Mouse (Mus musculus) lung, embryonic 15.5 days (tissue): Measurements from ENCODE around the gene Snapc5. TPM values are rescaled to one million over a fixed set of nuclear protein-coding genes. Genes with fewer than 3 reads are reported as not detected.

Experiments used
- ATAC-seq: fragments of 200-750 bp; cut with Nextera tagmentation; 2 replicates; pipeline ENCODE4 v1.8.0; 2017; ENCODE audit warnings: moderate number of reproducible peaks, borderline replicate concordance; ENCODE audit not compliant: low FRiP score, low TSS enrichment; ENCODE audit errors: extremely low read depth
- H3K27ac ChIP-seq: fragments of 300-500 bp; sonication (generic); 2 replicates; pipeline ENCODE4 v1.5.1; 2015; ENCODE audit warnings: moderate library complexity, mild to moderate bottlenecking, inconsistent platforms
- H3K27me3 ChIP-seq: fragments of 300-500 bp; sonication (generic); 2 replicates; pipeline ENCODE4 v1.6.1; 2015; ENCODE audit warnings: inconsistent platforms
- H3K36me3 ChIP-seq: fragments of 300-500 bp; sonication (generic); 2 replicates; pipeline ENCODE4 v1.6.1; 2015; ENCODE audit warnings: inconsistent platforms
- H3K4me1 ChIP-seq: fragments of 300-500 bp; sonication (generic); 2 replicates; pipeline ENCODE4 v1.6.1; 2015; ENCODE audit warnings: inconsistent platforms
- H3K4me2 ChIP-seq: fragments of 300-500 bp; sonication (generic); 2 replicates; pipeline ENCODE4 v1.6.1; 2015; ENCODE audit warnings: inconsistent platforms, mild to moderate bottlenecking, moderate library complexity
- H3K4me3 ChIP-seq: fragments of 300-500 bp; sonication (generic); 2 replicates; pipeline ENCODE4 v1.5.1; 2015; ENCODE audit warnings: mild to moderate bottlenecking, inconsistent platforms
- H3K9ac ChIP-seq: fragments of 300-500 bp; sonication (generic); 2 replicates; pipeline ENCODE4 v1.6.1; 2015; ENCODE audit warnings: inconsistent platforms
- H3K9me3 ChIP-seq: fragments of 300-500 bp; sonication (generic); 2 replicates; pipeline ENCODE4 v1.6.1; 2016; ENCODE audit warnings: inconsistent platforms
- WGBS: fragments of 180-500 bp; shearing (Covaris S2); methylation state at CpG from one replicate; pipeline ENCODE4 v1.1.7; 2015; 5-methylcytosine and 5-hydroxymethylcytosine counted together
- microRNA-seq: library from miRNA; unstranded; fragments of <30 nt; microRNA quantifications from one replicate; pipeline ENCODE4, GENCODE M21; 2016
- polyA plus RNA-seq: library from polyadenylated mRNA; unstranded; fragments of >200 nt; fragmentation: Nextera tagmentation; extraction: Ambion mirVana; gene quantifications from 2 replicates; pipeline ENCODE4 v1.2.1, GENCODE M21; 2015

Gene Snapc5
- polyA plus RNA-seq, 1 experiment from 2014 or later = 32.8 TPM

- Histone ChIP-seq H3K4me3 (no peak overlapping the region), H3K9me3 (no peaks in the 10 kb centered on the region), H3K9ac (no peak overlapping the region), H3K4me1 (peaks cover 26% of the 10 kb centered on the region), H3K36me3 (no peaks in the 10 kb centered on the region), H3K4me2 (no peak overlapping the region; the same call in 1 of the 2 replicates), H3K27me3 (no peaks in the 10 kb centered on the region), H3K27ac (no peak overlapping the region)
- 55% methylated on average over 12 of the region's 12 CpGs for WGBS
- no peak for ATAC-seq
Observed at GRCm38 (mm10) chr9:64227736-64228135, 48.7 kb downstream of the Snapc5 start.

DNA sequence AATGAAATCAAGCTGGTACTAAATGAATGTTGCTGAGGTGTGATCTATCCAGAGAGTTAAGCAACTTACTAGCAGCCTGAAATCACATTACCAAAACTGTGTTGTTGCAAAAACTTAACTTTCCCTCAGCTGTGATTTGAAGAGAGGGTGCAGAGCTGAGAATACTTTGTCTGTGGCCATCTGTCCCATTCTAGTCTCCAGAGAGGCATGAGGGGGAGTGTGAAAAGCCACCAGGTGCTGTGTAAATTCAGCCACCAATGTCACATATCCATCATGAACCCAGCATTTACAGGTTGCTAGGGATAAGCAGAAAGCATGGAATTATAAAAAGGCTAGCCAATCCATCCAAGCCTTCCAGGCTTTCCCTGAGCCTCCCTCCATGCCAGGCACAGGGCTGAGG lies 49.9 kb downstream of the Snapc5 start:
- H3K4me3 ChIP-seq = no peak overlapping the region
- H3K27ac ChIP-seq = no peak overlapping the region

DNA sequence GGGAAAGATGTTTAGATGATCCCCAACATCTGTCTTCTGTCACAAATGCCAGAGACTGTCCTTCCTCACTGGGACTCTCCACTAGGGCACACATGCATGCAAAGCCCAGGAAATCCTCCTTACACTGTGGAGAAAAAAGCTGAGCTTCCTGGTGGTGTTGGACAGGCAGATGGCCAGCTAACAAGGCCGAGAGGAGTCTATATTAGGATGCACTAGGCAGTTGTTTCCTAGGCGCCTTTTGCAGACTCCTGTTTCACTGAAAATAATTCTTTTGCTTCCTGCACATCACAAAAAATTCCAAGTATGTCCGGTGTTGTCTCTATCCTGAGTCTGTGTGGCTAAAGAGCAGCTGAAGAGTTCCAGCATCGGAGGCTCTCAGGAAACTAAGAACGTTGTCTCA lies 52.1 kb downstream of the Snapc5 start:
- no peaks in the 10 kb centered on the region for H3K9me3 ChIP-seq
- no peak overlapping the region for H3K4me2 ChIP-seq
- no peak overlapping the region; the same call in 1 of the 2 replicates for H3K27ac ChIP-seq
- H3K36me3 ChIP-seq = no peaks in the 10 kb centered on the region
- ATAC-seq = no peak
- 28% methylated on average over 5 of the region's 5 CpGs for WGBS
- H3K9ac ChIP-seq = no peak overlapping the region
- H3K4me3 ChIP-seq = no peak overlapping the region
- H3K4me1 ChIP-seq = peaks cover 41% of the 10 kb centered on the region
- no peaks in the 10 kb centered on the region for H3K27me3 ChIP-seq

More for the DNA sequence above, 49.9 kb downstream of the Snapc5 start:
- H3K27me3 ChIP-seq = no peaks in the 10 kb centered on the region
- peaks cover 30% of the 10 kb centered on the region for H3K4me1 ChIP-seq
- H3K36me3 ChIP-seq = no peaks in the 10 kb centered on the region
- H3K9me3 ChIP-seq = no peaks in the 10 kb centered on the region
- H3K9ac ChIP-seq = no peak overlapping the region
- no peak for ATAC-seq
- H3K4me2 ChIP-seq = no peak overlapping the region

GRCm38 (mm10) chr9:64231674-64232073 lies 52.6 kb downstream of the Snapc5 start:
- no peak overlapping the region for H3K4me2 ChIP-seq
- no peak overlapping the region for H3K9ac ChIP-seq
- no peak for ATAC-seq
- no peaks in the 10 kb centered on the region for H3K36me3 ChIP-seq
- WGBS = 62% methylated on average over 3 of the region's 3 CpGs
- no peaks in the 10 kb centered on the region for H3K9me3 ChIP-seq
- no peaks in the 10 kb centered on the region for H3K27me3 ChIP-seq
- H3K4me3 ChIP-seq = no peak overlapping the region
- H3K27ac ChIP-seq = peak overlapping the region; percentile 73
- peaks cover 41% of the 10 kb centered on the region for H3K4me1 ChIP-seq

GRCm38 (mm10) chr9:64232257-64232957 lies 53.3 kb downstream of the Snapc5 start:
- Histone ChIP-seq H3K27me3 (no peaks in the 10 kb centered on the region), H3K9ac (no peak overlapping the region), H3K4me1 (peaks cover 41% of the 10 kb centered on the region), H3K9me3 (no peaks in the 10 kb centered on the region), H3K4me2 (peak overlapping the region; percentile 11; the same call in 1 of the 2 replicates), H3K4me3 (no peak overlapping the region), H3K27ac (peak overlapping the region; percentile 73), H3K36me3 (no peaks in the 10 kb centered on the region)
- peak; percentile 75; the same call in 1 of the 2 replicates for ATAC-seq
- WGBS = 30% methylated on average over 9 of the region's 9 CpGs

Small RNAs within 50 kb of the gene (microRNA-seq; reads per million reads assigned to microRNA genes)
- not detected for gene Gm24106

Other genes with a start within 250 kb of the Snapc5 start
- 13.2 and 14.1 TPM in 2 replicates for gene Smad6, start 157.2 kb upstream of the Snapc5 start, polyA plus RNA-seq
- not detected in 2 replicates for gene Lctl, start 62.1 kb upstream of the Snapc5 start, polyA plus RNA-seq
- gene Zwilch, start 6.2 kb upstream of the Snapc5 start, polyA plus RNA-seq = 26.3 and 26.6 TPM in 2 replicates
- 1,133 and 1,159 TPM in 2 replicates for gene Rpl4, start 5.9 kb upstream of the Snapc5 start, polyA plus RNA-seq
- gene Uchl4, start 55.9 kb downstream of the Snapc5 start, polyA plus RNA-seq = 1.1 and 2.4 TPM in 2 replicates
- gene Map2k1, start 74.4 kb downstream of the Snapc5 start, polyA plus RNA-seq = 69.9 and 70.3 TPM in 2 replicates
- gene Tipin, start 102.3 kb downstream of the Snapc5 start, polyA plus RNA-seq = 238 and 250 TPM in 2 replicates
- 19.2 and 21.4 TPM in 2 replicates for gene Dis3l, start 162.0 kb downstream of the Snapc5 start, polyA plus RNA-seq
- 0.93 and 1.0 TPM in 2 replicates for gene Megf11, start 206.4 kb downstream of the Snapc5 start, polyA plus RNA-seq